Mouse (Mus musculus): Measurements from ENCODE around the gene Gm28047. TPM values are rescaled to one million over a fixed set of nuclear protein-coding genes. Genes with fewer than 3 reads are reported as not detected.

Gm28047 gene
- not detected in 2 replicates for polyA plus RNA-seq (2015; fragmentation: Nextera tagmentation; extraction: Ambion mirVana)

GRCm38 (mm10) chr15:102624970-102625686 lies at the start of gene Gm28047, which contains the start of gene Atf7:
Gm28047 (minus strand) TSS chr15:102625067.
Atf7 (minus strand) TSS chr15:102625464.
- peak within 1 kb of the TSS; percentile 95 for H3K4me2 ChIP-seq (ENCODE audit: low read length)
- no peaks in the 10 kb centered on the region for H3K9me3 ChIP-seq (replicated peaks; ENCODE audit: control insufficient read depth, low read length, poor library complexity, severe bottlenecking)
- peak within 1 kb of the TSS; percentile 84 for H3K9ac ChIP-seq (ENCODE audit: low read depth, low read length)
- H3K4me1 ChIP-seq (ENCODE audit: control insufficient read depth, insufficient read depth, low read length) = peaks cover 23% of the 10 kb centered on the region
- peak; percentile 100 for ATAC-seq
- WGBS = 1% methylated on average over 51 of the region's 51 CpGs
- no peaks in the 10 kb centered on the region for H3K27me3 ChIP-seq (ENCODE audit: control insufficient read depth, insufficient read depth, low read depth, low read length)
- H3K27ac ChIP-seq (ENCODE audit: low read length) = peak within 1 kb of the TSS; percentile 95
- peak within 1 kb of the TSS; percentile 80 for H3K4me3 ChIP-seq (ENCODE audit: low read depth, low read length)
- H3K36me3 ChIP-seq (ENCODE audit: control insufficient read depth, insufficient read depth, low read length) = no peaks in the 10 kb centered on the region

- Histone ChIP-seq H3K4me1 (ENCODE audit: control insufficient read depth, insufficient read depth, low read length) (peaks cover 35% of the 10 kb centered on the region), H3K9ac (ENCODE audit: low read depth, low read length) (peak overlapping the region; percentile 14; the same call in 1 of the 2 replicates), H3K36me3 (ENCODE audit: control insufficient read depth, insufficient read depth, low read length) (no peaks in the 10 kb centered on the region), H3K9me3 (replicated peaks; ENCODE audit: control insufficient read depth, low read length, poor library complexity, severe bottlenecking) (no peaks in the 10 kb centered on the region), H3K27ac (ENCODE audit: low read length) (peak overlapping the region; percentile 97), H3K27me3 (ENCODE audit: control insufficient read depth, insufficient read depth, low read depth, low read length) (no peaks in the 10 kb centered on the region), H3K4me3 (ENCODE audit: low read depth, low read length) (peak overlapping the region; percentile 32), H3K4me2 (ENCODE audit: low read length) (peak overlapping the region; percentile 75)
- peak; percentile 57 for ATAC-seq
- WGBS = 3% methylated on average over 10 of the region's 10 CpGs
Measured at GRCm38 (mm10) chr15:102673548-102673947, 48.7 kb upstream of the Gm28047 start.

DNA sequence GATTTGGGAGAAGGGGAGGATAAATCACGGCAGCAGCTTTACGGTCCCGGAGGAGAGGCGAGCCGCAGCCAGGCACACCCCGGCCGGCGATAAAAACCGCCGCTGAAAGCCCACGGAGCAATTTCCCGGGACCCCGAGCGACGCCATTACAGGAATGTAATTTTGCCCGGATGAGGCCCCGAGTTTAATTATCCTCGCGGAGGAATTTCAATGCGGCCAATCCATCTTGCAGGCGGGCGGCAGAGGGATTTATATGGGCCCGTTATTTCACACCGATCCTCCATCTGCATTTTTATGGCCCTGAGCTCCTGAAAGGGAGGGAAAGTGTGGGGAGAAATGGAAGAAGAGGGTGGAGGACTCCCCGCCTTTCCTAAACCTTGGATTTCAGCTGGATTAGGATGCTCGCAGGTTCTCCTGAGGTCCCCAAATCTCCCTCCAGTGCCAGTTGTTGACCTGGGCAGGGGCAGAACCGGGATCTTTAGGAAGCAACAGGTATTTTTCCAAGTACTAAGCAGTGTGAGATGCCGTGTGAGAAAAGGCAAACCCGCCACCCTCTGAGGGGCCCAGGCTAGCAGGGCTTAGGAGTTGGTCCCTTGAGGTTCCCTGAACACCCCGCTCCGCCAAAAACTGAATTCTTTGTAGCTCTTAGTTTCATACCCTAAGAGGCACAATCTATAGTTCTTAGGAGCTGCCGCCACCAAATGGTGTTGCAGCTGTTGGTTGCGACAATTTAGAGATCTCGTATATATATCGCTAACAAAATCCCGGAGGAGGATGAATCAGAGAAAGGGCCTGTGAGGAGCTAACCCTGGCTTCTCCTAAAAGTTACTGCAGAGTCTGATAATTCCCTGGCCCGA lies 47.6 kb upstream of the Gm28047 start, which contains the start of gene Atp5g2:
Atp5g2 (minus strand) TSS at position 138 of the 857 bp plus-strand sequence.
- WGBS = under 1% methylated on average over 37 of the region's 37 CpGs

GRCm38 (mm10) chr15:102671721-102672214 lies 46.9 kb upstream of the Gm28047 start:
- 1% methylated on average over 30 of the region's 34 CpGs for WGBS
- peaks cover 4% of the 10 kb centered on the region; the same call in 1 of the 2 replicates for H3K36me3 ChIP-seq (ENCODE audit: control insufficient read depth, insufficient read depth, low read length)
- peak overlapping the region; percentile 75 for H3K4me2 ChIP-seq (ENCODE audit: low read length)
- H3K27ac ChIP-seq (ENCODE audit: low read length) = peak overlapping the region; percentile 97
- H3K9ac ChIP-seq (ENCODE audit: low read depth, low read length) = peak overlapping the region; percentile 73
- H3K4me3 ChIP-seq (ENCODE audit: low read depth, low read length) = peak overlapping the region; percentile 45
- peak; percentile 51 for ATAC-seq
- no peaks in the 10 kb centered on the region for H3K27me3 ChIP-seq (ENCODE audit: control insufficient read depth, insufficient read depth, low read depth, low read length)
- H3K9me3 ChIP-seq (replicated peaks; ENCODE audit: control insufficient read depth, low read length, poor library complexity, severe bottlenecking) = no peaks in the 10 kb centered on the region
- H3K4me1 ChIP-seq (ENCODE audit: control insufficient read depth, insufficient read depth, low read length) = peaks cover 35% of the 10 kb centered on the region

More for the DNA sequence above, 47.6 kb upstream of the Gm28047 start, which contains the start of gene Atp5g2:
- no peak for ATAC-seq
- Histone ChIP-seq H3K27ac (ENCODE audit: low read length) (peak within 1 kb of the TSS; percentile 97), H3K9ac (ENCODE audit: low read depth, low read length) (peak within 1 kb of the TSS; percentile 73), H3K4me3 (ENCODE audit: low read depth, low read length) (peak within 1 kb of the TSS; percentile 45), H3K27me3 (ENCODE audit: control insufficient read depth, insufficient read depth, low read depth, low read length) (no peaks in the 10 kb centered on the region), H3K36me3 (ENCODE audit: control insufficient read depth, insufficient read depth, low read length) (0 out of 2 replicates have a peak, but pooled peaks cover under 1% of the 10 kb centered on the region), H3K4me2 (ENCODE audit: low read length) (peak within 1 kb of the TSS; percentile 75), H3K4me1 (ENCODE audit: control insufficient read depth, insufficient read depth, low read length) (peaks cover 35% of the 10 kb centered on the region), H3K9me3 (replicated peaks; ENCODE audit: control insufficient read depth, low read length, poor library complexity, severe bottlenecking) (no peaks in the 10 kb centered on the region)

- under 1% methylated on average over 52 of the region's 53 CpGs for WGBS
- peak overlapping the region; percentile 97 for H3K27ac ChIP-seq (ENCODE audit: low read length)
Measured at GRCm38 (mm10) chr15:102670767-102671575, 46.1 kb upstream of the Gm28047 start.

DNA sequence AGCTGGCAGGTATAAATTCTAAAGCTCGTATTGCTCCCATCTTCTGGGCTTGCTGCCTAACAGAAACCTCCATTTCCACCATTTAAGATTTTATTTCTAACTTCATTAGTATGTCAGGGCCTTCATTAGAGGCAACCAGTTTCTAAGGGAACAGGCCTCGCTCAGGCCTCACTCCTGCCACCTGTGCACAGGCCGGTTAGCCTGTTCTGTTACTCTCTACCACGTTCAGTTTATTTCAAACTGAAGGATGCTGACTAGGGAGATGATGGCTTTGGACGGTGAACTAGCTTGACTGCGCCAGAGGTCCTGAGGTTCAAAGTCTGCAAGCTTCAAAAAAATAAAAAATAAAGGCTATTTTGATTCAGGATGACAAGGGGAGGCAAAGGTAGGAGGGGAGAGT lies 45.4 kb upstream of the Gm28047 start:
- H3K27ac ChIP-seq (ENCODE audit: low read length) = peak overlapping the region; percentile 95
- H3K4me1 ChIP-seq (ENCODE audit: control insufficient read depth, insufficient read depth, low read length) = peaks cover 35% of the 10 kb centered on the region
- H3K4me3 ChIP-seq (ENCODE audit: low read depth, low read length) = peak overlapping the region; percentile 67
- 13% methylated on average over 6 of the region's 6 CpGs for WGBS
- no peaks in the 10 kb centered on the region for H3K27me3 ChIP-seq (ENCODE audit: control insufficient read depth, insufficient read depth, low read depth, low read length)
- no peaks in the 10 kb centered on the region for H3K9me3 ChIP-seq (replicated peaks; ENCODE audit: control insufficient read depth, low read length, poor library complexity, severe bottlenecking)
- peak; percentile 18; the same call in 1 of the 2 replicates for ATAC-seq
- peak overlapping the region; percentile 92 for H3K9ac ChIP-seq (ENCODE audit: low read depth, low read length)
- H3K36me3 ChIP-seq (ENCODE audit: control insufficient read depth, insufficient read depth, low read length) = peaks cover 6% of the 10 kb centered on the region
- H3K4me2 ChIP-seq (ENCODE audit: low read length) = peak overlapping the region; percentile 64

More at GRCm38 (mm10) chr15:102670767-102671575, 46.1 kb upstream of the Gm28047 start:
- Histone ChIP-seq H3K4me2 (ENCODE audit: low read length) (peak overlapping the region; percentile 75), H3K36me3 (ENCODE audit: control insufficient read depth, insufficient read depth, low read length) (peaks cover 5% of the 10 kb centered on the region; the same call in 1 of the 2 replicates), H3K4me1 (ENCODE audit: control insufficient read depth, insufficient read depth, low read length) (peaks cover 35% of the 10 kb centered on the region), H3K9ac (ENCODE audit: low read depth, low read length) (peak overlapping the region; percentile 92), H3K9me3 (replicated peaks; ENCODE audit: control insufficient read depth, low read length, poor library complexity, severe bottlenecking) (no peaks in the 10 kb centered on the region), H3K27me3 (ENCODE audit: control insufficient read depth, insufficient read depth, low read depth, low read length) (no peaks in the 10 kb centered on the region), H3K4me3 (ENCODE audit: low read depth, low read length) (peak overlapping the region; percentile 67)
- ATAC-seq = peak; percentile 92

DNA sequence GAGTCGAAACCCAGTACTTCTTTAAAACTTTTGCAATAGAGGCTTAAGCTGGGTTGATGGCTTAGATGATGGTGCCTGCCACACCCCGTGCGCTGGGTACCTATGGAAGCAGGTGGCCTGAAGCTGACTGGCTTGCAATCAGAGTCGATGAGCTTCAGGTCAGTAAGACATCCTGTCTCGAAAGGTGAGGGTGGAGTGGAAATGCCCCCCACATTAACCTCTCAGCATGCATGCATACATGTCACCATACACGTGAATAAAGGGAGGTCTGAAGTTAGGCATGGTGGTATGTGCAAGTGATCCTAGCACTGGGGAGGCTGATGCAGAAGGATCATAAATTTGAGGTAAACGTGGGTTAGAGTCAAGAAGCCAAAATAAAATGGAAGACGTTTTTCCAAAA lies 44.7 kb upstream of the Gm28047 start:
- Histone ChIP-seq H3K36me3 (ENCODE audit: control insufficient read depth, insufficient read depth, low read length) (peaks cover 11% of the 10 kb centered on the region), H3K4me2 (ENCODE audit: low read length) (peak overlapping the region; percentile 64), H3K4me1 (ENCODE audit: control insufficient read depth, insufficient read depth, low read length) (peaks cover 35% of the 10 kb centered on the region), H3K9ac (ENCODE audit: low read depth, low read length) (no peak overlapping the region), H3K9me3 (replicated peaks; ENCODE audit: control insufficient read depth, low read length, poor library complexity, severe bottlenecking) (no peaks in the 10 kb centered on the region), H3K4me3 (ENCODE audit: low read depth, low read length) (no peak overlapping the region), H3K27ac (ENCODE audit: low read length) (no peak overlapping the region), H3K27me3 (ENCODE audit: control insufficient read depth, insufficient read depth, low read depth, low read length) (no peaks in the 10 kb centered on the region)
- ATAC-seq = no peak
- 93% methylated on average over 8 of the region's 8 CpGs for WGBS

GRCm38 (mm10) chr15:102665494-102665893 lies 40.6 kb upstream of the Gm28047 start:
- 56% methylated on average over 4 of the region's 4 CpGs for WGBS
- Histone ChIP-seq H3K4me1 (ENCODE audit: control insufficient read depth, insufficient read depth, low read length) (peaks cover 10% of the 10 kb centered on the region), H3K36me3 (ENCODE audit: control insufficient read depth, insufficient read depth, low read length) (peaks cover 33% of the 10 kb centered on the region), H3K4me2 (ENCODE audit: low read length) (no peak overlapping the region), H3K9me3 (replicated peaks; ENCODE audit: control insufficient read depth, low read length, poor library complexity, severe bottlenecking) (no peaks in the 10 kb centered on the region), H3K4me3 (ENCODE audit: low read depth, low read length) (no peak overlapping the region), H3K27me3 (ENCODE audit: control insufficient read depth, insufficient read depth, low read depth, low read length) (no peaks in the 10 kb centered on the region), H3K27ac (ENCODE audit: low read length) (no peak overlapping the region), H3K9ac (ENCODE audit: low read depth, low read length) (no peak overlapping the region)
- no peak for ATAC-seq
